Mouse (Mus musculus) adrenal gland, postnatal 10 days (tissue): ENCODE data around the gene Slc10a7. TPM values are rescaled to one million over a fixed set of nuclear protein-coding genes. Genes with fewer than 3 reads are reported as not detected.
A peak's percentile ranks its signal among the peaks of the same experiment; 100 is the strongest.
"Not testable (repeated sequence)": the region's sequence is repeated elsewhere in the genome, so short reads cannot be mapped to it uniquely, and the experiment has no call there.

Source experiments
- DNase-seq: peaks from one replicate; pipeline ENCODE4 v3.0.0; 2021; ENCODE audit warnings: mixed read lengths
- total RNA-seq, 2 experiments: library from RNA; stranded (reverse); gene quantifications; 2 replicates each; pipeline ENCODE4 v1.2.3; 2021

The Slc10a7 gene
- total RNA-seq, 2 experiments from 2014 or later = 15.8 to 16.0 TPM

- not testable (repeated sequence) for DNase-seq
Measured at GRCm38 (mm10) chr8:78545153-78545817, 36.1 kb downstream of the Slc10a7 start.

- no peak for DNase-seq
Measured at GRCm38 (mm10) chr8:78549971-78550751, 41.0 kb downstream of the Slc10a7 start.

- no peak for DNase-seq
Measured at GRCm38 (mm10) chr8:78550752-78551134, 41.6 kb downstream of the Slc10a7 start.

GRCm38 (mm10) chr8:78555817-78556216 is 46.7 kb downstream of the Slc10a7 start:
- DNase-seq = no peak

GRCm38 (mm10) chr8:78556773-78557434 is 47.8 kb downstream of the Slc10a7 start:
- no peak for DNase-seq

GRCm38 (mm10) chr8:78561620-78562019 is 52.5 kb downstream of the Slc10a7 start:
- no peak for DNase-seq

GRCm38 (mm10) chr8:78563466-78564058 is 54.4 kb downstream of the Slc10a7 start:
- DNase-seq = no peak

- DNase-seq = no peak
Measured at GRCm38 (mm10) chr8:78564200-78564599, 55.1 kb downstream of the Slc10a7 start.

- DNase-seq = no peak
Measured at GRCm38 (mm10) chr8:78568196-78568595, 59.0 kb downstream of the Slc10a7 start.

- no peak for DNase-seq
Measured at GRCm38 (mm10) chr8:78571528-78571927, 62.4 kb downstream of the Slc10a7 start.

- DNase-seq = no peak
Measured at GRCm38 (mm10) chr8:78574207-78574606, 65.1 kb downstream of the Slc10a7 start.

- no peak for DNase-seq
Measured at GRCm38 (mm10) chr8:78577569-78577968, 68.4 kb downstream of the Slc10a7 start.

- no peak for DNase-seq
Measured at GRCm38 (mm10) chr8:78578036-78578435, 68.9 kb downstream of the Slc10a7 start.

GRCm38 (mm10) chr8:78584011-78584776 is 75.0 kb downstream of the Slc10a7 start:
- DNase-seq = no peak

- DNase-seq = no peak
Measured at GRCm38 (mm10) chr8:78584863-78585262, 75.7 kb downstream of the Slc10a7 start.

GRCm38 (mm10) chr8:78595481-78595908 is 86.3 kb downstream of the Slc10a7 start:
- DNase-seq = peak; percentile 59

GRCm38 (mm10) chr8:78598237-78598636 is 89.1 kb downstream of the Slc10a7 start:
- DNase-seq = peak; percentile 51

GRCm38 (mm10) chr8:78603084-78603483 is 93.9 kb downstream of the Slc10a7 start:
- DNase-seq = no peak

- peak; percentile 60 for DNase-seq
Measured at GRCm38 (mm10) chr8:78604426-78604825, 95.3 kb downstream of the Slc10a7 start.

GRCm38 (mm10) chr8:78609301-78609700 is 100.2 kb downstream of the Slc10a7 start:
- DNase-seq = no peak

- no peak for DNase-seq
Measured at GRCm38 (mm10) chr8:78611019-78611418, 101.9 kb downstream of the Slc10a7 start.

- no peak for DNase-seq
Measured at GRCm38 (mm10) chr8:78622362-78622761, 113.2 kb downstream of the Slc10a7 start.
